Mouse (Mus musculus) lung, embryonic 16.5 days (tissue): ENCODE measurements at regions not wholly inside any gene's neighbourhood (a gene's known extent, or its start where the extent isn't known, plus 50 kb on each side); places are given as distances from the start of the nearest gene placed in this dataset.
A peak's percentile ranks its signal among the peaks of the same experiment; 100 is the strongest.

ENCODE experiments used
- ATAC-seq: fragments of 200-750 bp; cut with Nextera tagmentation; 2 replicates; pipeline ENCODE4 v1.8.0; 2017; ENCODE audit warnings: low read depth, mild to moderate bottlenecking, moderate library complexity
- H3K27ac ChIP-seq: fragments of 300-500 bp; sonication (generic); 2 replicates; pipeline ENCODE4 v1.5.1; 2014; ENCODE audit warnings: mild to moderate bottlenecking, control low read depth, low read length
- H3K27me3 ChIP-seq: fragments of 300-500 bp; sonication (generic); 2 replicates; pipeline ENCODE4 v1.6.1; 2014; ENCODE audit warnings: low read depth, low read length, mixed read lengths; ENCODE audit not compliant: control insufficient read depth, insufficient read depth
- H3K36me3 ChIP-seq: fragments of 300-500 bp; sonication (generic); 2 replicates; pipeline ENCODE4 v1.6.1; 2014; ENCODE audit warnings: low read length; ENCODE audit not compliant: control insufficient read depth, insufficient read depth
- H3K4me1 ChIP-seq: fragments of 300-500 bp; sonication (generic); replicated peaks from 2 replicates; pipeline ENCODE4 v1.6.1; 2014; ENCODE audit warnings: low read length, mixed read lengths; ENCODE audit not compliant: control insufficient read depth, insufficient read depth
- H3K4me2 ChIP-seq: fragments of 300-500 bp; sonication (generic); 2 replicates; pipeline ENCODE4 v1.6.1; 2014; ENCODE audit warnings: low read depth, low read length, control low read depth
- H3K4me3 ChIP-seq: fragments of 300-500 bp; sonication (generic); 2 replicates; pipeline ENCODE4 v1.5.1; 2014; ENCODE audit warnings: mild to moderate bottlenecking, low read length, control low read depth
- H3K9ac ChIP-seq: fragments of 300-500 bp; sonication (generic); 2 replicates; pipeline ENCODE4 v1.6.1; 2014; ENCODE audit warnings: low read length, control low read depth
- H3K9me3 ChIP-seq: fragments of 300-500 bp; sonication (generic); 2 replicates; pipeline ENCODE4 v1.6.1; 2016; ENCODE audit warnings: low read length; ENCODE audit not compliant: control insufficient read depth
- WGBS: fragments of 180-500 bp; shearing (Covaris S2); extraction: QIAGEN DNeasy Blood & Tissue Kit; methylation state at CpG from one replicate; pipeline ENCODE4 v1.1.7; 2014; 5-methylcytosine and 5-hydroxymethylcytosine counted together

- H3K4me3 ChIP-seq: no peak overlapping the region
- WGBS: 75% methylated on average over 6 of the region's 6 CpGs
- H3K27ac ChIP-seq: no peak overlapping the region
- no peaks in the 10 kb centered on the region for H3K36me3 ChIP-seq
- no peak for ATAC-seq
- H3K4me1 ChIP-seq: 0 out of 2 replicates have a peak, but pooled peaks cover 2% of the 10 kb centered on the region
- H3K4me2 ChIP-seq: no peak overlapping the region
- H3K27me3 ChIP-seq: no peaks in the 10 kb centered on the region
- no peak overlapping the region for H3K9ac ChIP-seq
- H3K9me3 ChIP-seq: no peaks in the 10 kb centered on the region
Measured at GRCm38 (mm10) chr3:149547045-149547444, 556.7 kb upstream of the Adgrl2 start.

- WGBS: 35% methylated on average over 10 of the region's 10 CpGs
- H3K4me2 ChIP-seq: no peak overlapping the region
Measured at GRCm38 (mm10) chr3:149546256-149546655, 555.9 kb upstream of the Adgrl2 start.

GRCm38 (mm10) chr3:149534183-149534582 is 543.8 kb upstream of the Adgrl2 start:
- Histone ChIP-seq H3K27ac (no peak overlapping the region), H3K4me2 (no peak overlapping the region), H3K4me3 (no peak overlapping the region), H3K9ac (no peak overlapping the region), H3K4me1 (no peaks in the 10 kb centered on the region), H3K36me3 (no peaks in the 10 kb centered on the region), H3K9me3 (no peaks in the 10 kb centered on the region), H3K27me3 (no peaks in the 10 kb centered on the region)
- no peak for ATAC-seq
- WGBS: 55% methylated on average over 4 of the region's 4 CpGs

More at GRCm38 (mm10) chr3:149546256-149546655, 555.9 kb upstream of the Adgrl2 start:
- H3K9me3 ChIP-seq: no peaks in the 10 kb centered on the region
- H3K36me3 ChIP-seq: no peaks in the 10 kb centered on the region
- no peak overlapping the region for H3K4me3 ChIP-seq
- no peak for ATAC-seq
- H3K9ac ChIP-seq: no peak overlapping the region
- no peak overlapping the region for H3K27ac ChIP-seq
- 0 out of 2 replicates have a peak, but pooled peaks cover 2% of the 10 kb centered on the region for H3K4me1 ChIP-seq
- no peaks in the 10 kb centered on the region for H3K27me3 ChIP-seq

- no peak overlapping the region for H3K27ac ChIP-seq
- H3K4me1 ChIP-seq: no peaks in the 10 kb centered on the region
- 83% methylated on average over 13 of the region's 13 CpGs for WGBS
- no peaks in the 10 kb centered on the region for H3K36me3 ChIP-seq
- no peaks in the 10 kb centered on the region for H3K27me3 ChIP-seq
- H3K9ac ChIP-seq: no peak overlapping the region
- H3K9me3 ChIP-seq: no peaks in the 10 kb centered on the region
- H3K4me2 ChIP-seq: no peak overlapping the region
- ATAC-seq: no peak
- no peak overlapping the region for H3K4me3 ChIP-seq
Measured at GRCm38 (mm10) chr3:149530026-149530607, 539.8 kb upstream of the Adgrl2 start.

- Histone ChIP-seq H3K27me3 (no peaks in the 10 kb centered on the region), H3K4me1 (no peaks in the 10 kb centered on the region), H3K4me3 (no peak overlapping the region), H3K9me3 (no peaks in the 10 kb centered on the region), H3K27ac (no peak overlapping the region), H3K9ac (no peak overlapping the region), H3K4me2 (no peak overlapping the region), H3K36me3 (no peaks in the 10 kb centered on the region)
- 96% methylated on average over 3 of the region's 3 CpGs for WGBS
- no peak for ATAC-seq
Measured at GRCm38 (mm10) chr3:149526509-149526908, 536.2 kb upstream of the Adgrl2 start.

- peak overlapping the region; percentile 49 for H3K4me3 ChIP-seq
- peaks cover 9% of the 10 kb centered on the region for H3K27me3 ChIP-seq
- no peak overlapping the region for H3K27ac ChIP-seq
- WGBS: 14% methylated on average over 15 of the region's 15 CpGs
- H3K9me3 ChIP-seq: no peaks in the 10 kb centered on the region
- peak overlapping the region; percentile 35 for H3K9ac ChIP-seq
- H3K4me1 ChIP-seq: peaks cover 9% of the 10 kb centered on the region; the same call in 1 of the 2 replicates
- H3K4me2 ChIP-seq: peak overlapping the region; percentile 87
- H3K36me3 ChIP-seq: no peaks in the 10 kb centered on the region
- ATAC-seq: no peak
Measured at GRCm38 (mm10) chr3:149519575-149519929, 529.2 kb upstream of the Adgrl2 start.

GRCm38 (mm10) chr3:149518928-149519574 is 528.7 kb upstream of the Adgrl2 start:
- H3K4me1 ChIP-seq: peaks cover 9% of the 10 kb centered on the region; the same call in 1 of the 2 replicates
- no peaks in the 10 kb centered on the region for H3K36me3 ChIP-seq
- peak overlapping the region; percentile 87 for H3K4me2 ChIP-seq
- H3K27ac ChIP-seq: no peak overlapping the region
- H3K4me3 ChIP-seq: peak overlapping the region; percentile 49
- H3K27me3 ChIP-seq: peaks cover 9% of the 10 kb centered on the region
- H3K9me3 ChIP-seq: no peaks in the 10 kb centered on the region
- ATAC-seq: no peak
- 8% methylated on average over 27 of the region's 27 CpGs for WGBS
- peak overlapping the region; percentile 35 for H3K9ac ChIP-seq

GRCm38 (mm10) chr3:149517537-149517936 is 527.2 kb upstream of the Adgrl2 start:
- peaks cover 9% of the 10 kb centered on the region for H3K27me3 ChIP-seq
- 85% methylated on average over 11 of the region's 11 CpGs for WGBS
- H3K9me3 ChIP-seq: no peaks in the 10 kb centered on the region
- peaks cover 9% of the 10 kb centered on the region; the same call in 1 of the 2 replicates for H3K4me1 ChIP-seq
- no peak overlapping the region for H3K4me3 ChIP-seq
- no peak overlapping the region for H3K4me2 ChIP-seq
- H3K27ac ChIP-seq: no peak overlapping the region
- ATAC-seq: no peak
- H3K36me3 ChIP-seq: no peaks in the 10 kb centered on the region
- no peak overlapping the region for H3K9ac ChIP-seq

- no peak for ATAC-seq
- no peak overlapping the region for H3K4me3 ChIP-seq
Measured at GRCm38 (mm10) chr3:149509178-149509577, 518.8 kb upstream of the Adgrl2 start.

More at GRCm38 (mm10) chr3:149509178-149509577, 518.8 kb upstream of the Adgrl2 start:
- Histone ChIP-seq H3K9ac (no peak overlapping the region), H3K4me2 (no peak overlapping the region), H3K27ac (no peak overlapping the region), H3K4me1 (no peaks in the 10 kb centered on the region), H3K9me3 (no peaks in the 10 kb centered on the region), H3K36me3 (no peaks in the 10 kb centered on the region), H3K27me3 (no peaks in the 10 kb centered on the region)
- 85% methylated on average over 6 of the region's 6 CpGs for WGBS
